Mouse (Mus musculus) ES-Bruce4 (cell line): ENCODE data around the gene Dtx3l. TPM values are rescaled to one million over a fixed set of nuclear protein-coding genes. Genes with fewer than 3 reads are reported as not detected.
"Not testable (repeated sequence)": the region's sequence is repeated elsewhere in the genome, so short reads cannot be mapped to it uniquely, and the experiment has no call there.

Experiments used
- H3K27ac ChIP-seq: 2 replicates; pipeline ENCODE4 v1.5.1; 2012; ENCODE audit warnings: low read length, inconsistent platforms; ENCODE audit not compliant: insufficient read depth
- H3K27me3 ChIP-seq: 2 replicates; pipeline ENCODE4 v1.6.1; 2012; ENCODE audit warnings: mild to moderate bottlenecking, low read length, inconsistent platforms; ENCODE audit not compliant: control insufficient read depth, poor library complexity, insufficient read depth, severe bottlenecking
- H3K36me3 ChIP-seq: 2 replicates; pipeline ENCODE4 v1.6.1; 2012; ENCODE audit warnings: inconsistent platforms, mild to moderate bottlenecking, low read length, moderate library complexity; ENCODE audit not compliant: control insufficient read depth, poor library complexity, insufficient read depth, severe bottlenecking
- H3K4me1 ChIP-seq: one replicate; pipeline ENCODE4 v1.8.1; 2011; ENCODE audit warnings: low read length; ENCODE audit not compliant: control insufficient read depth, insufficient read depth
- H3K4me3 ChIP-seq: 2 replicates; pipeline ENCODE4 v1.5.1; 2011; ENCODE audit warnings: low read depth, mild to moderate bottlenecking, low read length
- H3K9ac ChIP-seq: 2 replicates; pipeline ENCODE4 v1.6.1; 2012; ENCODE audit warnings: low read depth, mild to moderate bottlenecking, inconsistent platforms; ENCODE audit not compliant: poor library complexity, severe bottlenecking
- H3K9me3 ChIP-seq: replicated peaks from 2 replicates; pipeline ENCODE4 v1.6.1; 2012; ENCODE audit warnings: mild to moderate bottlenecking, low read length, inconsistent platforms; ENCODE audit not compliant: control insufficient read depth, poor library complexity, insufficient read depth, severe bottlenecking
- CTCF ChIP-seq: IDR thresholded peaks from one replicate; pipeline ENCODE4 v1.8.1; 2011; ENCODE audit warnings: low read depth, low read length
- EP300 ChIP-seq: IDR thresholded peaks from 2 replicates; pipeline ENCODE4 v1.6.1; 2011; ENCODE audit warnings: low read depth, low read length; ENCODE audit not compliant: insufficient read depth
- POLR2A ChIP-seq: IDR thresholded peaks from one replicate; pipeline ENCODE4 v1.8.1; 2011; ENCODE audit warnings: low read length; ENCODE audit not compliant: insufficient read depth
- polyA plus RNA-seq: library from polyadenylated mRNA; stranded (reverse); fragments of >200 nt; gene quantifications from 2 replicates; pipeline ENCODE4 v1.2.4, GENCODE M21; 2011; ENCODE audit warnings: low read depth; ENCODE audit not compliant: missing spikeins, insufficient read depth, insufficient read length

The Dtx3l gene
- polyA plus RNA-seq, 1 experiment = 11.2 TPM

DNA sequence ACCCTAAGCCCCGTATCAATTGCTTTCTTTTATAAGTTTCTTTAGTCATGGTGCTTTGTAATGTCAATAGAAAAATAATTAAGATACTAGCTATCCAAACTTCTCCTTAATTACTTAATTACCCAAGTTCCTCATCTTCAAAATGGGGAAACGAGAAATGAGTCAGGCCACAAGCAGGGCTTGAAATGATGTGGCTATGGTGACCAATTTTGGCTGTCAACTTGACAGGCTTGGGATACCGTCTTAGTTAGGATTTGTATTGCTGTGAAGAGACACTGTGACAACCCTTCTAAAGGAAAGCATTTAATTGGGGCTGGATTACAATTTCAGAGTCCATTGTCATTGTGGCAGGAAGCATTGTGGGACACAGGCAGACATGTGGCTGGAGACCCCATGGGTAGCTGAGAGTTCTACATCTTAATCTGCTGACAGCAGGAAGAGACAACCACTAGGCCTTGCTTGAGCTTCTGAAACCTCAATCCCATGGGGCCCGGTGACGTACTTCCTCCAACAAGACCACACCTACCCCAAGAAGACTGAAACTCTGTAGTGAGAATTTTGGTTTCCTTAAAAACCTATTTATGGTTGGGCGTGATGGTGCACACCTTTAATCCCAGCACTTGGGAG, 35.8 kb downstream of the Dtx3l start:
- H3K9ac ChIP-seq = no peak overlapping the region
- no peaks in the 10 kb centered on the region for H3K27me3 ChIP-seq
- no peak for TF ChIP-seq EP300
- no peak for TF ChIP-seq POLR2A
- no peak for TF ChIP-seq CTCF
- no peaks in the 10 kb centered on the region for H3K9me3 ChIP-seq
- H3K4me3 ChIP-seq = no peak overlapping the region
- H3K36me3 ChIP-seq = no peaks in the 10 kb centered on the region
- H3K27ac ChIP-seq = no peak overlapping the region
- H3K4me1 ChIP-seq = peaks cover 7% of the 10 kb centered on the region

DNA sequence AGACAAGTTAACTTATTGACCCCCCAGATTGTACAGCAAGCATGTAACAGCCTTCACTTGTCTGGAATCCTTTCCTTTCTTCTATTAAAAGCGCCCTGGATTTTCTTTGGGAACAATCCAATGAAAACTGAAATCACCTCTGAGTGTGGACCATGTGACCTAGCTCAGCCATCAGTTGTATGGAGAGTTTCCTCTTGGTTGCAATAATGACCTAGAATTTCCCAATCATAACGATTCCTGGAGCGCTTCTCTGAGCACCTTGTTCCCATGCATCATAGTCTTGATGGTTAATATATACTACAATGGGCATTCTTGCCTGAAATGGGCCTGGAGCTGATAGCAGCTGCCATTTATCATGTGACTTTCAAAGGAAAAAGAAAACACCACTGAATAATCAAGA, 38.4 kb downstream of the Dtx3l start:
- Histone ChIP-seq H3K27ac (no peak overlapping the region), H3K9ac (no peak overlapping the region), H3K36me3 (no peaks in the 10 kb centered on the region), H3K4me1 (peaks cover 7% of the 10 kb centered on the region), H3K4me3 (no peak overlapping the region), H3K27me3 (no peaks in the 10 kb centered on the region), H3K9me3 (0 out of 2 replicates have a peak, but pooled peaks cover 8% of the 10 kb centered on the region)
- no peak for TF ChIP-seq EP300
- no peak for TF ChIP-seq CTCF
- no peak for TF ChIP-seq POLR2A

DNA sequence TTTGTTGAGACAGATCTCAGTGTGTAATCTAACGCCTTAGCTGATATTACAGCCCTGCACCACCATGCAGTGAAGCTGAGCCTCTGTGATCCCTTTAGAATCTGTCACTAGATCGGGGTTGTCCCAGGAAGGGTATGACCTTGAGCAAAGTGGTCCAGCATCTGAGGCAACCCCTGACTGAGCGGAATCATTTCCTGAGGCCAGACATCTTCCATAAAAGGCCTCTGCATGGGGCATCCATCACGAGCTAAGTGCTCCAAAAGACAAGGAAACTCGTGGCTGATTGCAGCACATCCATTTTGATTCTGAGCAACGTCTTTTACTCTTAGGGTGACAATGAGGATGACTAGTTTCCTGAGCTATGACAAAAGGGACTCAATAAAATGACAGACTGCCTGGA, 44.0 kb downstream of the Dtx3l start:
- TF ChIP-seq CTCF = no peak
- TF ChIP-seq EP300 = 0 out of 2 replicates have a peak, but pooled peaks have one; percentile 11
- Histone ChIP-seq H3K9ac (no peak overlapping the region), H3K4me3 (no peak overlapping the region), H3K4me1 (no peaks in the 10 kb centered on the region), H3K27ac (no peak overlapping the region), H3K9me3 (0 out of 2 replicates have a peak, but pooled peaks cover 8% of the 10 kb centered on the region), H3K27me3 (no peaks in the 10 kb centered on the region), H3K36me3 (no peaks in the 10 kb centered on the region)

DNA sequence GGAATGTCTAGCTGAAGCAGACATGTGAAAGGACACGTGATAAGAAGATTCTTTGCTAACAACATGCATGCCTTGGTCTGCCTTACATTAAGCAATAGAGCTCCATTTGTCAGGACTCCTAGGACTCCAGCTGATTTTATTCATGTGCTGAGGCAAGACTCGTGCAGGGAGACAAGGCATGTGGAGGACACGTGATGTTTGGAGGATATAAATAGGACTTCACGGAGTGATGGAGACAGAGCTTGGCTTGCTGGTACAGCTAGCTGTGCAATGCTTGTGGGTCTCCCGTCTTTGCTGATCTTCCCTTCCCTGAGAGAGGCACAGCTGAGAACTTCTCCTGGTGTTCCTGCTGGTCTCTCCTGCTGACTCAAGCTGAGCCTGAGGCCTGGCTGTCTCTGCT, 47.3 kb downstream of the Dtx3l start:
- not testable (repeated sequence) for H3K4me1 ChIP-seq, H3K27me3 ChIP-seq

DNA sequence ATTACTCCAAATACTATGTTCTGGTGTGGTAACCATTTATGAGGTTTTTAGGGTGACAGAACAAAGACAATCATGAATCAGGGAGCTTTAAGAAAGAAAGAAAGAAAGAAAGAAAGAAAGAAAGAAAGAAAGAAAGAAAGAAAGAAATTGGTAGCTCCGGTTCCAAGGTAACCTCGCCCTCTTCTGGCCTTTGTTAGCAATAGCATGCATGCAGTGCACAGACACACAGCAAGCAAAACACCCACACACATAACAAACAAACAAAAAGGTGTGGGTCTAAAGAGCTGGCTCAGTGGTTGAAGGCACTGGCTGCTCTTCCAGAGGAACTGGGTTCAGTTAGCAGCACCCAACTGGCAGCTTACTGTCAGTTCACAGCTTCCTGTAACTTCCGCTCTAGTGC, 48.3 kb downstream of the Dtx3l start:
- Histone ChIP-seq H3K4me1 (no peaks in the 10 kb centered on the region), H3K9ac (no peak overlapping the region), H3K4me3 (no peak overlapping the region), H3K9me3 (no peaks in the 10 kb centered on the region), H3K27me3 (no peaks in the 10 kb centered on the region), H3K36me3 (no peaks in the 10 kb centered on the region), H3K27ac (no peak overlapping the region)
- TF ChIP-seq CTCF = peak; percentile 35
- TF ChIP-seq POLR2A = no peak

More for the DNA sequence above, 47.3 kb downstream of the Dtx3l start:
- not testable (repeated sequence) for H3K4me3 ChIP-seq, H3K9me3 ChIP-seq, H3K27ac ChIP-seq, H3K36me3 ChIP-seq, H3K9ac ChIP-seq

DNA sequence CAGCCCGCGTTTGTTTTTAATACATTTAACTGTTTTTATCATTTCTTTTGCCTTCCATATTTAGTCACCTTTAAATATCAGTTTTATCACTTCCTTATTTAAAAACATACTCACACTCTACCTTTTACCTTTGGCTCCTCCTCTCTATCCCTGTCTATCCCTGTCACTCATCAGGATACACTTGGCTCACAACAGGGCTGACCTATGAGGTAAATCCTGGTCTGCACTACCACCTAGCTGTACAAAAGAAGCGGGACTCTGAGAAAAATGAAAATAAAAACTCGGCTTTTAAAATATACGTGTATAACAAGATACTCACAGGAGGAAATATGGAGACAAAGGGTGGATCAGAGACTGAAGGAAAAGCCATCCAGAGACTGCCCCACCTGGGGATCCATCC, 50.0 kb downstream of the Dtx3l start:
- Histone ChIP-seq H3K27me3 (no peaks in the 10 kb centered on the region), H3K36me3 (no peaks in the 10 kb centered on the region), H3K9ac (no peak overlapping the region), H3K27ac (no peak overlapping the region), H3K4me1 (no peaks in the 10 kb centered on the region), H3K9me3 (no peaks in the 10 kb centered on the region), H3K4me3 (no peak overlapping the region)
- TF ChIP-seq POLR2A (no peak), EP300 (no peak), CTCF (no peak)
